Mouse (Mus musculus): ENCODE data around the gene Gm15448.
"Not testable (repeated sequence)": the region's sequence is repeated elsewhere in the genome, so short reads cannot be mapped to it uniquely, and the experiment has no call there.

Gm15448 gene

GRCm38 (mm10) chr7:3825599-3825998 lies at the start of gene Gm15448:
Gene Gm15448, minus strand, starts transcription at chr7:3825687.
- not testable (repeated sequence) for DNase-seq (ENCODE audit: low read depth, low spot score)

GRCm38 (mm10) chr7:3875032-3875431 lies 49.5 kb upstream of the Gm15448 start:
- DNase-seq (ENCODE audit: low read depth, low spot score): not testable (repeated sequence)

GRCm38 (mm10) chr7:3844951-3845350 lies 19.5 kb upstream of the Gm15448 start, which contains the start of gene Pira2:
Gene Pira2, minus strand, starts transcription at chr7:3845051.
- DNase-seq (ENCODE audit: low read depth, low spot score): not testable (repeated sequence)

GRCm38 (mm10) chr7:3837854-3838253 lies 12.4 kb upstream of the Gm15448 start:
- DNase-seq (ENCODE audit: low read depth, low spot score): not testable (repeated sequence)

GRCm38 (mm10) chr7:3830633-3831032 lies 5.1 kb upstream of the Gm15448 start:
- DNase-seq (ENCODE audit: low read depth, low spot score): not testable (repeated sequence)

- DNase-seq (ENCODE audit: low read depth, low spot score): not testable (repeated sequence)
These were observed 13.6 kb downstream of the Gm15448 start for GRCm38 (mm10) chr7:3811912-3812311.

- DNase-seq (ENCODE audit: low read depth, low spot score): not testable (repeated sequence)
These were observed 22.6 kb downstream of the Gm15448 start for GRCm38 (mm10) chr7:3802935-3803334.

GRCm38 (mm10) chr7:3799940-3800339 lies 25.5 kb downstream of the Gm15448 start:
- not testable (repeated sequence) for DNase-seq (ENCODE audit: low read depth, low spot score)

- not testable (repeated sequence) for DNase-seq (ENCODE audit: low read depth, low spot score)
These were observed 29.2 kb downstream of the Gm15448 start for GRCm38 (mm10) chr7:3796286-3796685.

Measured in A20 (cell line).